Mouse (Mus musculus): ENCODE measurements around the gene Kcnj3.
"Not testable (repeated sequence)": the region's sequence is repeated elsewhere in the genome, so short reads cannot be mapped to it uniquely, and the experiment has no call there.

Gene Kcnj3

GRCm38 (mm10) chr2:55435721-55436260 lies at the start of gene Kcnj3:
TSS of gene Kcnj3 (plus strand) at chr2:55435970.
- DNase-seq (ENCODE audit: low spot score): no peak

- DNase-seq (ENCODE audit: low spot score): no peak
Observed at GRCm38 (mm10) chr2:55390330-55390989, 45.3 kb upstream of the Kcnj3 start.

GRCm38 (mm10) chr2:55405307-55405706 lies 30.5 kb upstream of the Kcnj3 start:
- no peak for DNase-seq (ENCODE audit: low spot score)

- DNase-seq (ENCODE audit: low spot score): no peak
Observed at GRCm38 (mm10) chr2:55427633-55428032, 8.1 kb upstream of the Kcnj3 start.

- DNase-seq (ENCODE audit: low spot score): no peak
Observed at GRCm38 (mm10) chr2:55432104-55432503, 3.7 kb upstream of the Kcnj3 start.

GRCm38 (mm10) chr2:55436261-55437006 lies 664 bp downstream of the Kcnj3 start:
- no peak for DNase-seq (ENCODE audit: low spot score)

GRCm38 (mm10) chr2:55437007-55437949 lies 1.5 kb downstream of the Kcnj3 start:
- no peak for DNase-seq (ENCODE audit: low spot score)

GRCm38 (mm10) chr2:55437977-55438376 lies 2.2 kb downstream of the Kcnj3 start:
- DNase-seq (ENCODE audit: low spot score): no peak

GRCm38 (mm10) chr2:55439211-55439610 lies 3.4 kb downstream of the Kcnj3 start:
- DNase-seq (ENCODE audit: low spot score): no peak

GRCm38 (mm10) chr2:55442006-55442405 lies 6.2 kb downstream of the Kcnj3 start:
- DNase-seq (ENCODE audit: low spot score): no peak

GRCm38 (mm10) chr2:55447298-55447697 lies 11.5 kb downstream of the Kcnj3 start:
- DNase-seq (ENCODE audit: low spot score): no peak

- no peak for DNase-seq (ENCODE audit: low spot score)
Observed at GRCm38 (mm10) chr2:55450774-55451173, 15.0 kb downstream of the Kcnj3 start.

- no peak for DNase-seq (ENCODE audit: low spot score)
Observed at GRCm38 (mm10) chr2:55459195-55459594, 23.4 kb downstream of the Kcnj3 start.

- no peak for DNase-seq (ENCODE audit: low spot score)
Observed at GRCm38 (mm10) chr2:55469141-55469540, 33.4 kb downstream of the Kcnj3 start.

GRCm38 (mm10) chr2:55470006-55470405 lies 34.2 kb downstream of the Kcnj3 start:
- no peak for DNase-seq (ENCODE audit: low spot score)

GRCm38 (mm10) chr2:55479511-55479910 lies 43.7 kb downstream of the Kcnj3 start:
- no peak for DNase-seq (ENCODE audit: low spot score)

- no peak for DNase-seq (ENCODE audit: low spot score)
Observed at GRCm38 (mm10) chr2:55479933-55480601, 44.3 kb downstream of the Kcnj3 start.

GRCm38 (mm10) chr2:55480602-55480965 lies 44.8 kb downstream of the Kcnj3 start:
- no peak for DNase-seq (ENCODE audit: low spot score)

- DNase-seq (ENCODE audit: low spot score): not testable (repeated sequence)
Observed at GRCm38 (mm10) chr2:55485500-55486129, 49.8 kb downstream of the Kcnj3 start.

GRCm38 (mm10) chr2:55503390-55504176 lies 67.8 kb downstream of the Kcnj3 start:
- DNase-seq (ENCODE audit: low spot score): no peak
